Mouse (Mus musculus): ENCODE results near the gene Zfp618.

Gene Zfp618

DNA sequence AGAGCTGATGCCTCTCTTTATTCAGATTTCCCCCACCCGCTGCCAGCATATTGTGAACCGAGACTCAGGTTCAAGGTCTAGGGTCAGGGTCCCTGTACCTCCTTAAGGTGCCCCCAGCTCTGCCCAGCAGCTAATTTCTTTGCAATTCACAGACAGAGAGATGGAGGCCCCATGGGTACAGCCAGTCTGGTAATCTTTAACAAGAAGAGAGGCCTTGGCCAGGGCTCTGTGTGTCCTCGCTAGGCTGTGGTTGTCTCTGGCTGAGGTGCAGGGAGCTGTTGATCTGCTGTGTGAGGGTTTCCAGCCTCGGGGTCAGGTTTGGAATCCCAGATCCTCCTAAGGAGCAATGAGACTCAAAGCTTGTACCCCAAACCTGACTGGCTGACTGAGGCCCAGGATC lies 200.3 kb downstream of the Zfp618 start:
- Histone ChIP-seq H3K4me1 (replicated peaks; ENCODE audit: low read depth, low read length) (peaks cover 2% of the 10 kb centered on the region; the same call in 1 of the 2 replicates), H3K36me3 (ENCODE audit: insufficient read depth, low read length) (no peaks in the 10 kb centered on the region), H3K27me3 (ENCODE audit: insufficient read depth, low read length) (peaks cover 55% of the 10 kb centered on the region), H3K9me3 (ENCODE audit: low read length) (no peaks in the 10 kb centered on the region), H3K4me3 (replicated peaks; ENCODE audit: low read length) (no peak overlapping the region)
- TF ChIP-seq CTCF (conservative IDR thresholded peaks at IDR 0.05; ENCODE audit: low read length) = no peak
- no peak for TF ChIP-seq NANOG (IDR thresholded peaks at IDR 0.05; ENCODE audit: borderline replicate concordance, low read length)
- no peak for TF ChIP-seq POU5F1 (IDR thresholded peaks at IDR 0.05; ENCODE audit: borderline replicate concordance, low read length)

GRCm38 (mm10) chr4:63166323-63166722 lies 200.9 kb downstream of the Zfp618 start:
- H3K36me3 ChIP-seq (ENCODE audit: insufficient read depth, low read length) = no peaks in the 10 kb centered on the region
- H3K4me1 ChIP-seq (replicated peaks; ENCODE audit: low read depth, low read length) = peaks cover 8% of the 10 kb centered on the region; the same call in 1 of the 2 replicates
- no peak overlapping the region for H3K4me3 ChIP-seq (replicated peaks; ENCODE audit: low read length)
- peaks cover 61% of the 10 kb centered on the region for H3K27me3 ChIP-seq (ENCODE audit: insufficient read depth, low read length)
- TF ChIP-seq NANOG (IDR thresholded peaks at IDR 0.05; ENCODE audit: borderline replicate concordance, low read length) (no peak), POU5F1 (IDR thresholded peaks at IDR 0.05; ENCODE audit: borderline replicate concordance, low read length) (no peak)
- no peaks in the 10 kb centered on the region for H3K9me3 ChIP-seq (ENCODE audit: low read length)

DNA sequence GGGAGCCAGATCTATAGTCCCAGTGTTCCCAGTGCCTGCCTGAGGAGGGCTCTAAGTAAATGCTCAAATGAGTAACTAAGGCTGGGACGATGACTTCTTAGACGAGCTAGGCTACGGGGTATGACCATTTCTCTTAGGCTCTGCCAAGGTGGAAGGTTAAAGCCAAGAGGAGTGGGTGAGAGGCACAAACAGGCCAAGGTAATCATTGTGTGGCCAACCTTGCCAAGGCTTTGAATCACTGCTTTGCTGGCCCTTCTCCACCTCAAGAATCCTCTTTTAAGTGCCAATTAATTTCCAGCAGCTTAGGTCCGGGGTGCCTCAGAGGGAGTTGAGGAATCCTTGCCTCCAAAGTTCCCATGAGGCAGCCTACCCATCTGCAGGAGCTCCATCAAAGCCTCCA lies 204.7 kb downstream of the Zfp618 start:
- H3K27me3 ChIP-seq (ENCODE audit: insufficient read depth, low read length) = peaks cover 81% of the 10 kb centered on the region
- peaks cover 11% of the 10 kb centered on the region; the same call in 1 of the 2 replicates for H3K4me1 ChIP-seq (replicated peaks; ENCODE audit: low read depth, low read length)
- TF ChIP-seq POU5F1 (IDR thresholded peaks at IDR 0.05; ENCODE audit: borderline replicate concordance, low read length) = no peak
- TF ChIP-seq CTCF (conservative IDR thresholded peaks at IDR 0.05; ENCODE audit: low read length) = no peak
- TF ChIP-seq NANOG (IDR thresholded peaks at IDR 0.05; ENCODE audit: borderline replicate concordance, low read length) = no peak
- no peaks in the 10 kb centered on the region for H3K36me3 ChIP-seq (ENCODE audit: insufficient read depth, low read length)
- no peaks in the 10 kb centered on the region; the same call in 1 of the 2 replicates for H3K9me3 ChIP-seq (ENCODE audit: low read length)
- no peak overlapping the region for H3K4me3 ChIP-seq (replicated peaks; ENCODE audit: low read length)

DNA sequence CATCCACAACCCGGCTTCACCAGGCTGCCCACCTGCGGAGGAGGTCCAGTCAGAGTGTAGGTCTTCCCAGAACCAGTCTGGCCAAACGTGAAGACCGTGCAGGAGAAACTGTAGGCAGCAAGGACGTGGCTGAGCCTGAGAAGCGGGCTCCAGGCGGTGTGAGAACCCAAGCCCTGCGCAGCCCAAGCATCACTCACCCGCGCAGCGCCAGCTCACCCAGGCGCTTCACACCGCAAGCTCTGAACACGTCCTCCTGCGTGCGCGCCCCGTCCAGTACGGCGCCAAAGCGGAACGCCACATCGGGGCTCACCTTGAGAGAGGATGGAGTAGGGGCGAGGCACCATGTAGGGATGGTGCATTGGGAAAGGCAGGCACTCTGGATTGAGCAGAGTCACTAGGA lies 205.7 kb downstream of the Zfp618 start:
- Histone ChIP-seq H3K4me3 (replicated peaks; ENCODE audit: low read length) (peak overlapping the region; percentile 65), H3K9me3 (ENCODE audit: low read length) (no peaks in the 10 kb centered on the region; the same call in 1 of the 2 replicates), H3K4me1 (replicated peaks; ENCODE audit: low read depth, low read length) (peaks cover 11% of the 10 kb centered on the region; the same call in 1 of the 2 replicates), H3K36me3 (ENCODE audit: insufficient read depth, low read length) (no peaks in the 10 kb centered on the region), H3K27me3 (ENCODE audit: insufficient read depth, low read length) (peaks cover 74% of the 10 kb centered on the region)
- no peak for TF ChIP-seq NANOG (IDR thresholded peaks at IDR 0.05; ENCODE audit: borderline replicate concordance, low read length)
- no peak for TF ChIP-seq CTCF (conservative IDR thresholded peaks at IDR 0.05; ENCODE audit: low read length)
- TF ChIP-seq POU5F1 (IDR thresholded peaks at IDR 0.05; ENCODE audit: borderline replicate concordance, low read length) = no peak

DNA sequence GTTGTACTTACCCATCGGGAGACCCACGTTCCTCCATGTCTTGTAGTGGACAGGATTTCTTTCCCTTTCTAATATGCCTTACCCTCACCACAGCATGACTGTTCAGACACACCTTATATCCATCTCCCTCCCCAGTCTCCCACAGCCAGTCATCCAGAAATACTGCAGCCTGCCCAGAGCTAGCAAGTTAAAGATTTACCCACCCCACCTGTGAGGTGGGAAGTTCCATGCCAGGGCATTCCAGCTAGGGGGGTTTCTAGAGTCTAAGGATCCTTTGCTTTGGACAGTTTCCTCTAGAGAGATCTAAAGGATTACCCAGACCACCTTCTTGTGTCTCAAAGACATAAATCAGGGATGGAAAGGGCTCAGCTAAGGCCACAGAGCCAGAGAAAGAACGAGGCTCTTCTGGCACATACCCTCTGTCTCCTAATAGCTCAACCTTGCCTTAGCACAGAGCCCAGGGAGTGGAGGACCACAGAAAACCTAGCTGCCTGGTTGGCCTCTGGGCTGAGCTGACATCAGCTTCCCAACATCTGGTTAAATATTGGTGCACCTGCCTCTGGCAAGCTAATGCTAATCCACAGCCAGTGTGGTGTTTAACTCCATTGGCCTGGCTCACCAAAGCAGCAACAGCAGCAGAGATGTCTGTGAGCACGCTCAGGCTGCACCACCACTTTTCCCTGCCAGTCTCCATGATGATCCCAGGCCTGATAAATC lies 206.8 kb downstream of the Zfp618 start, which contains the start of gene Kif12:
TSS of gene Kif12 (minus strand) at position 163 of the 717 bp plus-strand sequence.
- peaks cover 11% of the 10 kb centered on the region; the same call in 1 of the 2 replicates for H3K4me1 ChIP-seq (replicated peaks; ENCODE audit: low read depth, low read length)
- peaks cover 64% of the 10 kb centered on the region for H3K27me3 ChIP-seq (ENCODE audit: insufficient read depth, low read length)
- TF ChIP-seq CTCF (conservative IDR thresholded peaks at IDR 0.05; ENCODE audit: low read length) (no peak), NANOG (IDR thresholded peaks at IDR 0.05; ENCODE audit: borderline replicate concordance, low read length) (no peak), POU5F1 (IDR thresholded peaks at IDR 0.05; ENCODE audit: borderline replicate concordance, low read length) (no peak)
- H3K36me3 ChIP-seq (ENCODE audit: insufficient read depth, low read length) = no peaks in the 10 kb centered on the region
- H3K9me3 ChIP-seq (ENCODE audit: low read length) = no peaks in the 10 kb centered on the region; the same call in 1 of the 2 replicates
- H3K4me3 ChIP-seq (replicated peaks; ENCODE audit: low read length) = peak within 1 kb of the TSS; percentile 65

- TF ChIP-seq NANOG (IDR thresholded peaks at IDR 0.05; ENCODE audit: borderline replicate concordance, low read length) (no peak), CTCF (conservative IDR thresholded peaks at IDR 0.05; ENCODE audit: low read length) (peak; percentile 29), POU5F1 (IDR thresholded peaks at IDR 0.05; ENCODE audit: borderline replicate concordance, low read length) (no peak)
- Histone ChIP-seq H3K4me1 (replicated peaks; ENCODE audit: low read depth, low read length) (peaks cover 5% of the 10 kb centered on the region; the same call in 1 of the 2 replicates), H3K27me3 (ENCODE audit: insufficient read depth, low read length) (peaks cover 11% of the 10 kb centered on the region), H3K4me3 (replicated peaks; ENCODE audit: low read length) (no peak overlapping the region), H3K9me3 (ENCODE audit: low read length) (no peaks in the 10 kb centered on the region), H3K36me3 (ENCODE audit: insufficient read depth, low read length) (no peaks in the 10 kb centered on the region)
These were observed 216.2 kb downstream of the Zfp618 start for GRCm38 (mm10) chr4:63181556-63181955.

DNA sequence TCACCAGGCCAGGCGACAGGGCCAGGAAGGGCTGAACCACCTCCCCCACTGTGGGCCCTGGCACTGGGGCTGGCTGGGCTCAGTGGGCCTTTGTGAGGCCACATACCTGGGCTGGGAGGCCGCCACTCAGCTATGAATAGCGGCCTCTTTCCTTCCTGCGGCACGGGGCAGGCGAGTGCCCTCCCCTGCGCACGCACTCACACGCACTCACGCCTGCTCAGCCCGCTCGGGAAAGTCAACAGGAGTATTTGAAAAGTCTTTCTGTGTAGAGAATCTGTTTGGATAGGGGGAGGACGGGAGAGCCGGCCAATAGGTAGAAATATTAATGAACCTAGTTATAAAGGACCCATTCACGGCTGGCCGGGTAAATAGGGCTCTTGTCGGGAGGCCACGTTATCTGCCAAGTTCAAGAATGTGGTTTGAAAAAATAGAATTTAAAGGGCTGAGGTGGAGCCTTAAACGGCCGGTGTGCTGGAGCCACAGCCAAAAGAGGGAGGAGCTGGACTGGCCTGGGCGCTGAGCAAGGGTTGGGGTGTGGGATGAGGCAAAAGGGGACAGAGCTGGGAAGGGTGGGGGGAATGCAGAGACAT lies 221.0 kb downstream of the Zfp618 start:
- Histone ChIP-seq H3K9me3 (ENCODE audit: low read length) (no peaks in the 10 kb centered on the region), H3K27me3 (ENCODE audit: insufficient read depth, low read length) (peaks cover 37% of the 10 kb centered on the region), H3K4me1 (replicated peaks; ENCODE audit: low read depth, low read length) (peaks cover 5% of the 10 kb centered on the region; the same call in 1 of the 2 replicates), H3K36me3 (ENCODE audit: insufficient read depth, low read length) (no peaks in the 10 kb centered on the region), H3K4me3 (replicated peaks; ENCODE audit: low read length) (no peak overlapping the region)
- no peak for TF ChIP-seq POU5F1 (IDR thresholded peaks at IDR 0.05; ENCODE audit: borderline replicate concordance, low read length)
- TF ChIP-seq NANOG (IDR thresholded peaks at IDR 0.05; ENCODE audit: borderline replicate concordance, low read length) = no peak
- no peak for TF ChIP-seq CTCF (conservative IDR thresholded peaks at IDR 0.05; ENCODE audit: low read length)
